Mouse (Mus musculus): ENCODE measurements at regions not wholly inside any gene's neighbourhood (a gene's known extent, or its start where the extent isn't known, plus 50 kb on each side); places are given as distances from the start of the nearest gene placed in this dataset.

DNA sequence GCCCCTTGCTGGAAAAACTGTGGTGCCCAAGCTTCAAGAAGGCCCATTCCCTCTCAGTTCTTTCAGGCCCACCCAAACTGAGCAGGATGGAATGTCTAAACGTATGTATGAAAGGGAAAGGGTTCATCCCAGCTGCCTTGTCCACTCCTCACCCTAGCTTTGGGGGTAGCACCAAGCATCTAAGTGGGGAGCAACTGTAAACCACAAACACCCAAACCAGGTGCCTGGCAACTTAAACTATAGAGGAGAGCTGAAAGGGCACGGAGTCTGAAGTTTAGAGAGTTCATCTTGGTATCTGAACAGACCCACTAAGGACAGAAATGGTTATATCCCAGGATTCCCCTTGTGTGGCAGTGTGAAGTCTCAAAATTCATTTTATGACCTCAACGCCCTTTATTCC, 90.1 kb upstream of the Ssbp2 start:
- DNase-seq: no peak

DNA sequence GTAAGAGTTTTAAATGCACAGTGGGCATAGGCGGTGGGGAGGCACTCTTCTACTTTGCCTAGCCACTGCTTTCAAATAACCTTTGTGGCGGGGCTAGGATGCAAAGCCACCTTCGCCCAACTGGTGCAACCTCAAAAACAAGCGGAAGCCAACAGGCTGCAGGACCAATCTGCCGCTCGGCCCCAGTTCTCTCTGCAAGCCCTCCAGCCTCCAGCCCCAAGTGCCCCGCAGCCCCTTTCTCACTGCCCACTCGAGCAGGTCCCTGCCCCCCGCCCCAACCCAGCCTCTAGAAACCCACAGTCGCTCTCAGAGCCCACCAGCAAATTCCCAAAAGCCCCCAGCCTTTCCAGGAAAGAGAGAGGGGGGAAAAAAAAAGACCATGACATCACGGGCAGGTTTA, 89.6 kb upstream of the Ssbp2 start:
- peak; percentile 34 for DNase-seq

DNA sequence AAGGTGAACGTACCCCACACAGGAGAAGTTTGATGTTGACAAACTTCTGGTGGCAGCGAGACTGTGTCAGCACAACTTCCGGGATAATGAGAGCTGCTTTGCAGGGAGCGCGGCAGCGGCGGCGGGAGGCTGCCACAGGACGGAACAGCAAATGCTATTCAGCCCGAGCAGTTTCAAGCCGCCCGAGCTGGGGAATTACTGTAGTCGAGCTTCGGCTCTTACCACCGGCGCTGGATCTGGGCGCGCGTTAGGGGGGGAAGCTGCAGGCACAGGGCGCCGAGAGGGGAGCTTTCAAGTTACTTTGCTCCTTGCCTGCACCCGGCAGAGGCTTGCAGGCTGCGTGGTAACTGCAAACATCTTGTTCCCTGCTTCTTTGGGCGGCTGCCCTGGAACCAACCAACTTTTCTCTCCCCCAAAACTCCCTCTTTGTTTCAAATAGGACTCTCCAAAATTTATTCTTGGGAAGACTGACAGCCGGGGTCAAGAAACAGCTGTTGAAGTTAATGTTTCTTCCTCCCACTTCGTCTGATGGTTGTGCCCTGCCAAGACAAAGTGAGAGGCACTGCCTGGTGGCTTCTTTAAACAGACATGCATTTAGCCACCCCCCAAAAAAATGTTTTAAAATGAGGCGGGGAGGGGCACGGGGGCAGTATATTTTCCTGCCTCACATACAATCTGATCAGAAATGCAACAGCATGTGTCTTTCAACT, 89.0 kb upstream of the Ssbp2 start:
- DNase-seq: peak; percentile 88

DNA sequence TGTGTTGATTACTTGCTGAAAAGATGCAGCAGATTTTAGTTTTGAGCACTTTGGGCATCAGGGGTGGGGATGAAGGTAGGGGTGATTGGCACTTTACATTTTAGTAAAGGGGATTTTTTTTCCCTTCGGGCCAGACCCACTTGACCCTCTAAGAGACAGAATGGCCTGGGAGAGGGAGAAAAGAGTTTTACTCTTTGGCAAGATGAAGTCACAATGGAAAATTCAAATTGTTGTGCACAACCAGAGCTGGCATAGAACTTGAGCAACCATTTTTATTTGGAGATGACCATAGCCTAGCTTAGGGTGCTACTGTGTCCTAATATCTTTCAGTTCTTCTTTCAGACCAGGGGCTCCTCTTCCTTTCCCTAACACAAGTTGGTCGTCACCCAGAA, 88.5 kb upstream of the Ssbp2 start:
- no peak for DNase-seq

DNA sequence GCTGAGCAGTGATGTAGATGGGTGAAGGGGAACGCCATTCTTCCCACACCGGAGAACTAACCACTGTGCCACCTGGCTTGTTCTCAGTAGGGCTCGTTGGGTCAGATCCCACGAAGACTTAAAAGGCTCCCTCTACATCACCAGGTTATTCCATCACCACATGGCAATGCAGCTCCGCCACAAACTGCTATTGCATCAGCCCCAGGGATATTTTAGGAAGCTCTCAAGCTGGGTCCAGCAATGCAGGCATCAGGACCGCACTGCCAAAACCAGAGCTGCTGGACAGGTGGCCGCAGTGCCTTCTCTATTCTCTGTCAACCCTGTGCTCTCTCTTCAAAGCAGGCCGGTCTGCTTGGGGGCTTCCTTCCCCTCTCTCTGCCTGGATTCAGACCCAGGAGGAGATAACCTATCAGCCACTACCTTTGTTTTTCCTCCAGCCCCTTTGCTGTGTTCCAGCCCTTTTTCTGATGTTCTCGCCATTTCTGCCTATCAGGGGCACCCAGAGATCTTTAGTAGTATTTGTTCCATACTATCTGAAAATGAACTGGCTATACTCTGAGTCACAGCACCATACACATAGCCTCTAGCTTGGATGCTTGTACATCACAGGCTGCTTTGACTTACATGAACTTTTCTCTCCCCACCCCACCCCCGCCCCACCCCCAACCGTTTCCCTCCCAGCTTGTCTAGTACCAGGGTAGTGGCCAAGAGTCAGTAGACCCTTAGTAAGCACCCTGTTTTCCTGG, 87.8 kb upstream of the Ssbp2 start:
- no peak for DNase-seq

DNA sequence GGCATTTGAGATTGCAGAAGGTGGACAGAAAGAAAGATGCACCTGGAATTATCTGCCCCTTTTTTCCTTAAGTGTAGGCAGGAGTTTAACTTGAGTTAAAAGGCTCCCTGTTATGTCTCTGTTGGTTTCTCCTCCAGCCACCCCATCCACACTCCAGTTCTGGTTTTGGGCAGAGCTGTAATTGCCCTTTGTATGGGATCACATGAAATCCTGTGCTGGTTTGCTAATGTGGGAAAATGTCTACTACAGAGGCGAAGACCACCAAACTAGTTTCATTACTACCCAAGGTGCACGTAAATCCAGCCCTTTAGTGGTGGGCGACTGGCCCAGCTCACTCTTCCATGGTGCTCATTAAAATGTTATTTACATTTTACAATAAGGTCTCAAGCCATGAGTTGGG, 85.9 kb upstream of the Ssbp2 start:
- no peak for DNase-seq

DNA sequence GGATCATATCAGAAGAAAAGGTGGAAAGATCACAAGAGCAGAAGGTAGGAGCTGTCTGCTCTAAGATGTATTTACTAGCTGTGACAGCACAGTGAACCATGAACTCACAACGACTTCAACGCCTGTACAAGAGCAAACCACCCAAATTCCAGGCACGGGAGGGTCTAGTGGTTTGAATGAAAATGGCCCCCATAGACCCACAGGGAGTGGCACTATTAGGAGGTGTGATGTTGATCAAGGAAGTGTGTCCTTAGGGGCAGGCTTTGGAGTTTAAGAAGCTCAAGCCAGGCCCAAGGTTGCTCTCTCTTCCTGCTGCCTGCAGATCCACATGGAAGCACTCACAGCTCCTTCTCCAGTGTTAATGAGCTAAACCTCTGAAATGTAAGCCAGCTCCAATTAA, 83.5 kb upstream of the Ssbp2 start:
- no peak for DNase-seq

DNA sequence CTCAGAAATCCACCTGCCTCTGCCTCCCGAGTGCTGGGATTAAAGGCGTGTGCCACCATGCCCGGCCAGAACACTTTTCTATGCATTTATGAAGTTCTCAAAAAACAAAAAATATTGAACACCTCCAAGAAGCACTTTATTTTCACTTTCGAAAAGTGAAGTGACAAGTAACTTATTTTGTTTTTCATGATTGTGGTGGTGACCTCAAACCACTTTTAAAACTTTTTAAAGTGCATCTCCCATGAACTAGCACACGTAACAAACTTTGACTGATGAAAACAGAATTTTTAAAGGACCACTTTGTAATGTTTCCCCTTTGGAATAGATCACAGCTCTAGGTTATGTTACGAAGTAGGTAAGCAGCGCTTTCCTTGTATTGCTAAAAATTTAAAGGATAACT, 82.7 kb upstream of the Ssbp2 start:
- no peak for DNase-seq

DNA sequence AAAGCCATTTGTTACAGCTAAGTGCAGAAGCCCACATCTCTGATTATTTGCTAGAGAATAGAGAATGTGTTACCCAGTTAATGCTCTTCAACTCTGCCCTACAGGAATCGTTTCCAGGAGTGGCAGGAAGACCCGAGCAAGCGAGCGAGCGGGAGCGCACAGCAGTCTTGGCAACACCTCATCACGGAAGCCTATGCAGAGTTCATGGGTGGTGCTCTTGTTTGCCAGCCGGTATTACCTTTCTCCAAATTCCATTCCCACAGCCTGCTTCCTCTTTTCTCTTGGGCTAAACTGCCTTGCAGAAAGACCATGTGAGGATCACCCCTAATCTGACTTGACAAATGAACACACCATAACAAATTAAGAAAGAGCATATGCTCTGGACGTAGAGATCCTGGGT, 82.1 kb upstream of the Ssbp2 start:
- DNase-seq: no peak

DNA sequence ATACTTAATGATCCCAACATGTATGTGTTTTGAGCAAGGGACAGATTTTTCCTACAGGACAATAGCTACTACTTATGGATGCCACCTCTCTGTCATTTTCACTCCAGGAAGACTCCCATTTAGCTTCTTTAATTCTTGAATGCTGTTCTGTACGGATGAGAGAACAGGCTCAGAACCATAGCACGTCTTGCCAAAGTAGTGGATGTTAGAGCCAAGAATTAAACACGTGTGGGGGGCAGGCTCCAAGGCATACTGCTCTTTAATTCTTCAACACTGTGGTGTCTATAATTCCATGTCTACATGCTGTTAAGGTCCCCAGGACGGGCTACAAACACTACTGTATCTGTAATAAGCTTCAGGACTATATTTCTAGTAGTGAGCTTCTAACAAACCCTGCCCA, 74.7 kb upstream of the Ssbp2 start:
- no peak for DNase-seq

DNA sequence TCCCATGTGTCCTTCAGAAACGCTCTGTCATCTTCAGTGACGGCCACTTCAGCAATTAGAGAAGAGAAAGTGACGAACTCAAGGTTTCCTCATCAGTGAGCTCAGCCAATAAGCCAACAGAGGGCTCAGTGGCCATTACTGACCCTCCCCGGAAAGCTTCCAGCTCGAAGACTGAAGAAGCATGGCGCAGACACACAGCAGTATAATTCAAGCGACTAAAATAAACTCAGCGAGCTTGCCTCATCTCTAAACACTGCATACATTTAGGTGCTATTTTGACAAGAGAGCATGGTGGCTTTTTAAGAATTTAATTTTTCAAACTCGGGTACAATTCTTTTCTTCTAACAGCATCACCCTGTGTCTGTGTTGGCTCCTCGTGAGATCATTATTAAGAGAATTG, 72.2 kb upstream of the Ssbp2 start:
- DNase-seq: no peak

DNA sequence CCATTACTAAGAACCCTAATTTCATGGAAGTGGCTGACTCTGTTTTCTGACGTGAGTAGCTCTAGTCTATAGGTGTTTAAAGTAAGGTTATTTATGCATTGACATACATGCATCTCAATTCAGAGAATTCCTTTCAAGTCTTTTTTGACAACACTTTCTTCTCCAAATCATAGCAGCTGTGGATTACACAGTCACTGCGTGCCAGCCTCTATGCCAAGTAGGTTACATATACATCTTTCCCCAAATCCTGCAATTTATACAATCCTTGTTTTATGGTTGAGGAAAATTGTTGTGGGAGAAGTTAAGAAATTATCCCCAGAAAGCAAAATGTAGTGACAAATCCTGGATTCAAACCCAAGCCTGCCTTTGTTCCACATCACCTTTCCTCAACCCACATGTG, 56.5 kb upstream of the Ssbp2 start:
- no peak for DNase-seq

DNA sequence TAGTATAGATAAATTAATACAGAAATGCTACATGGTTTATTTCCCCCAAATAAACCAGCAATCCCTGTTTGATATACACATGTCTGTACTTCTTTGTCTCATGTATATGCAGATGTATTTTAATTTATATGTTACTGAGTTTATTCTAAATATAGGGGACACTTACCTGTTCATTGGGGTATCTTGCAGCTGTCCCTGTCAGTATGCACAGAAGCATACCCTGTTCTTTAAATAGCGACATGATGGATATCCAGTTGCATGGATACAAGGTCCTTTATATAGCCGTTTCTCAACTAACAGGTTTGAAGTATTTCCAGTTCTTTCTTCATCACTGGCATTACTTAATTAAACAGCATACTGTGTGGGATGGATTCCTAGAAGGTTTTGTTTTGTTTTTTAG, 55.1 kb upstream of the Ssbp2 start:
- no peak for DNase-seq

DNA sequence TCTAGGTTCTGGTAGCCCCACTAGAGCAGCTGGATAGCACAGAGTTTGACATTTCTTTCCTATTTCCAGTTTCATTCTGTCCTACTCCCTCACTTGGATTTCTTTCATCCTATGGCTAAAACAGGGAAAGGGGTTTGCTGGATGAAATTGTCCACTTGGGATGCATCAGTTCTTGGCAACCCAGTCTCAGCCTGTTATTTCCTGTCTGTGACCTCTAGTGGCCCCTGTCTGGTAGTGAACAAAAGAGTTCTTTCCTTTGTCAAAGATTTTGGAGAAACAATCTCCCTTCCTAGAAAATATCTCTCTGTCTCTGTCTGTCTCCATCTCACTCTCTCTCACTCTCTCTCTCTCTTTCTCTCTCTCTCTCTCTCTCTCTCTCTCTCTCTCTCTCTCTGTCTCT, 50.0 kb upstream of the Ssbp2 start:
- DNase-seq: no peak

All from adrenal gland, postnatal 25 days (tissue).